Mouse (Mus musculus) ZHBTc4 (cell line): ENCODE measurements at regions not wholly inside any gene's neighbourhood (a gene's known extent, or its start where the extent isn't known, plus 50 kb on each side); places are given as distances from the start of the nearest gene placed in this dataset.

Source experiments
- DNase-seq: peaks from one replicate; pipeline ENCODE4 v3.0.0-alpha.2; 2011; ENCODE audit warnings: low read depth, low spot score

- no peak for DNase-seq
These were observed 331.5 kb upstream of the Kazn start for GRCm38 (mm10) chr4:142570712-142571111.

- no peak for DNase-seq
These were observed 329.4 kb upstream of the Kazn start for GRCm38 (mm10) chr4:142568556-142568955.

GRCm38 (mm10) chr4:142554716-142555115 lies 315.5 kb upstream of the Kazn start:
- DNase-seq: no peak

DNA sequence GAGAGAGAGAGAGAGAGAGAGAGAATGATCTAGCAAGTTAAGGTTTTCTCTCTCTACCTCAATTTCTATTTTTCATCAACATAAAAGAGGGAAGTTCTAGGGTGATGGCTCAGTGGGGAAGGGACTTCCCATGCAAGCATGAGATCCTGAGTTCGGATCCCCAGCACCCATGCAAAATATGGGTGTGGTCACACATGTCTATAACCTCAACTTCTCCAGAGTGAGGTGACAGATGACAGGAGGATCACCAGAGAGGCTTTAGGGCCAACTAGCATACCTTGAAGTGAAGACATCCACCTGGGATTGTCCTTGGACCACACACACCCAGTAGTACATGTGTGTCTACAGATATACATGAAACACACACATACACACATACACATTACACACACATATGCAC lies 306.7 kb upstream of the Kazn start:
- DNase-seq: no peak

GRCm38 (mm10) chr4:142545187-142545586 lies 306.0 kb upstream of the Kazn start:
- no peak for DNase-seq

DNA sequence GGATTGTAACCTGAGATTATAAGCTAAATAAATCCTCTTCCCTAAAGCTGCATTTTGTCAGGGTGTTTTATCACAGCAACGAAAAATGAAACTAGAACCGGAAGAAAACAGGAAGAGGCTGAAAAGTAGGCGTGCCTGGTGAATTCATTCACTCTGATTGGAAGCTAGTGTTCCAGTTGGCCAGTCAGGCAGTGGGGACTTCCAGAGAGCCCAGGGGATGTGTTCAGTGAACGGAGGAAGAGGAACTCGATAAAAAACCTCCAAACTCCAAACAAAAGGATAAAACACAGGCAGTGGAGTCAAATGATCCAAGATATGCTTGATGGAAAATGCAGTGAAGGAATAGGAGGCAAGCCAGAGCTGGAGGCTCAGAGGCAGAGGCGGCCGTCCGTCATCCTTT lies 305.5 kb upstream of the Kazn start:
- no peak for DNase-seq

DNA sequence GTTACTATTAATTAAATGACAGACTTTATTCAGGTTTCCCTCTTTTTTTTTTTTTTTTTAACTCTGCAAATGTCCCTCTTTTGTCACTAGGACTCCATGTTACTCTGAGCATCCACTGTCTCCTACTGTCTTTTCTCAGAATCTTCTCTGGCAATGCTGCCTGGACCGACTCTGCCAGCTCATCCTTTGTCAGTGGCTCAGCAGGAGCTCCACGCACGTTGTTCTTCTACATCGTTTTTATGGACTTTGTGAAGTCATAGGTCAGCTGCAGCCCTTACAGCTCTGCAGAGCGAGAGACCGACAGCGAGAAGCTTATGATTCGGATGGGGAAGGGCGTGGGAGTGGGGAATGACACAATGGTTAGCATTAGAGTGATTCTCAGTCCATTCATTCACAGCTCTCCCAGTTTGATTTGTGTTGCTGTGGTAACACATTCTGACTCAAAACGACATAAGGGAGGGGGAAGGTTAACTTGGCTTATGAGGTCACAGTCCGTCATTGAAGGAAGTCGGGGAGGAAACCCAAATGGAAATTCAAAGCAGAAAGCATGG lies 300.1 kb upstream of the Kazn start:
- no peak for DNase-seq

GRCm38 (mm10) chr4:142527080-142527479 lies 287.9 kb upstream of the Kazn start:
- no peak for DNase-seq

- no peak for DNase-seq
These were observed 278.6 kb upstream of the Kazn start for GRCm38 (mm10) chr4:142517478-142518455.

- DNase-seq: no peak
These were observed 275.6 kb upstream of the Kazn start for GRCm38 (mm10) chr4:142514751-142515150.

- peak; percentile 10 for DNase-seq
These were observed 270.2 kb upstream of the Kazn start for GRCm38 (mm10) chr4:142509386-142509785.

GRCm38 (mm10) chr4:142506383-142507211 lies 267.4 kb upstream of the Kazn start:
- DNase-seq: peak; percentile 22

DNA sequence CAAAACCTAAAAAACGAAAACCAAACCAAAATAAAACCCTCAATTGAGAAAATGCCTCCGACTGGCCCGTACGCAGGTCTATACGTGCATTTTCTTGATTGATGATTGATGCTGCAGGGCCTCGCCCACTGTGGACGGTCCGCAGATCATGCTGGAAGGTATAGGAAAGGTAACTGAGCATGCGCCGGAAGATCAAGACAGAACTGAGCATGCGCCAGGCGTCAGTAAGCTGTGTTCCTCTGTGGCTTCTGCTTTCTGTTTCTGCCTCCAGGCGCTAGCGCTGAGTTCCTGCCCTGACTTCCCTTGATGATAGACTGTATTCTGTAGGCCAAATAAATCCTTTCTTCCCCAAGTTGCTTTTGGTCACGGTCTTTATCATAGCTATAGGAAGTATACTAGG lies 264.6 kb upstream of the Kazn start:
- DNase-seq: no peak

DNA sequence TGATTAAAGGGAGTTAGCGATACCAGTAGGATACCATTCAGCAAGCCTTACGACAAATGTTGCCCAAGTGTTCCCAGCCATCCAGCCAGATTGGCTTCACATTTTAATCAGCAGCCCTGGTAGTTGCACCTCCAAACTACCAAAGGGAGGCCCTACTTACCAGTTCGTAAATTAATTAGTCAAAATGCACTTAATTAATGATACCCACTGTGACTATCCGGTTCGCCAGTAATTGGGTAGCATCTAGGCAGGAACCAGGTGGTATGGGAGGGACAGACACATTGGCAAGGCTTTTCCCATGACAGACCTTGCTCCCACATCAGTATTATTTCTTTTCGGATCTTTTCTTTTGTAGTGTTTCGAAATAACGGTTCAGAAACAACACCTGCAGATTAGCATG lies 262.0 kb upstream of the Kazn start:
- DNase-seq: no peak

DNA sequence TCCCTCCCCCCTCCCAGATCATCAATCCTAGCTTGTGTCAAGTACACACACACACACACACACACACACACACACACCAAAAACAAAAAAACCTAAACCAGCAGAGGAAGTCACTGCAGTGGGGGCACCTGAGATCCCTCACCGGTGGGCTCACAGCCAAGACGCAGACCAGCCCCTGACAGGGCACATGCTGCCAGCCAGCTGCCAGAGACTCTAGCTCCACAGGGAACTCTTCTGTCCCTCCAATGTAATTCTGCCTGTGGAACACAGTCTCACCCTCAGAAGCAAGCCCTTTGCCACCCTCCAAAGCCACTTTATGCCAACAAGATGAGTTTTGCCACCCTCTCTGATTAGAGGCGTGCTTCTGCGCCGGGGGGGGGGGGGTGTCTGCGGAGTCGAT lies 261.3 kb upstream of the Kazn start:
- DNase-seq: no peak

DNA sequence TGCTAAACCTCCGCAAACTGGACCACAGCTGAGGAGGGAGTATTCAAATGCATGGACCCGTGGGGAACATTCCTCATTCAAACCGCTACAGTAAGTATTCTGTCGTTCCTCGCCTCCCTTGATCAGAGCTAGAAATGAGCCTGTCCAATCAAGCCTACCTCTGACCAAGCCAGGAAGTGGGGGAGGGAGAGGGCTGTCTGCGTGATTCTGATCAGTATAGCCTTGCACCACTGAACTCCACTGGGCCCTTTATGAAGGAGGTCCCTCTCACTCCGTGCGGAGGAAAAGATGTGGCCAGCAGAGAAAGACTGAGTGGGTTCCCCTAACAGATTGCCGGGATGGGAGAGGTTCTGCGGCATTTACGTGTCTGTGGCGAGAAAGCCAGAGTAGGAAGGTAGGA lies 257.4 kb upstream of the Kazn start:
- no peak for DNase-seq

DNA sequence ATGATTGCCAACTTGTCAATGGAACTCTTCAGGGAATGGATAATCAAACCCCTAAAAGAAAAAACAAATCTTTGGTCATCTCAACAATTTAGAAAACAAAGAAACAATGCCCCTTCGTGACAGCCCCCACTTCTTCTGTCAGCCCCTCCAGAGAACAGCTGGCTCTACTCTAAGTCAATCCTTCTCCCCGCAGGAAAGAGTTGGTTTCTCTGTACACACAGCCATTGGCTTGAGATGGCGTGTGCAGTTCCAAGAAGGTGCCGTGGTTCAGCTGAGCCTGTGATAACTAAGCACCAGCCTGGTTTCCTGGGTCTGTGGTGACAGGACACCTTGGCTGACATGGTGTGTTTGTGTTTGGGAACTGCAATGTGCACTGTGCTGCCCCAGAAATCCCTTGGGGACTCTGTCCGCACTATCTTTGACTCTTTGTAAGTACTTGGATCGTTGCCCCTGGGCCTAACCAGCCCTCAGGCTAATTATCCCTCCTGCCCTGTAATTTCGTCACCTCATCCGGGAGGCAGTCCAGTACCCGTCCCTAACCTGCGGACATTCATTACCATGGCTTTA lies 253.8 kb upstream of the Kazn start:
- no peak for DNase-seq

- no peak for DNase-seq
These were observed 246.7 kb upstream of the Kazn start for GRCm38 (mm10) chr4:142485784-142486423.

DNA sequence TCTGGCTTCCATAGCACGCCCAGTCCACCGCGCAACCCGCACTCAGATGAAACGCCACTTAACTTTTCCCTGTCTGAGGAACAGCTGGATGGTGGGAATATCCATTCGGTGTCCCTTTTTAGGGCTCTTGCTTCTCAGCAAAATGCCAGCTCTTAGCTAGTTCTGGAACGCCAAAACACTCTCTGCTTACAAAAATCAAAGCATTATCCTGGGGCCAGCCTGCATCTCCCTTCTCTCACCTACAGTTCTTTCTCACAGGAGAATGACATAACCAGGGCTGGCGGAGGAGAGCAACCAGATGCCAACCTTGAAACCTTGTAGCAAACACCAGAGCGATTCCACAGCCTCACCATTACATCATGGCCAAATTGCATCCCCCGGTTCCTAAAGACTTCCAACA lies 236.4 kb upstream of the Kazn start:
- no peak for DNase-seq

GRCm38 (mm10) chr4:142474626-142475025 lies 235.4 kb upstream of the Kazn start:
- no peak for DNase-seq

GRCm38 (mm10) chr4:142474018-142474417 lies 234.8 kb upstream of the Kazn start:
- DNase-seq: no peak
